Mouse (Mus musculus) midbrain, embryonic 13.5 days (tissue): ENCODE data around the gene Opcml. TPM values are rescaled to one million over a fixed set of nuclear protein-coding genes. Genes with fewer than 3 reads are reported as not detected.

Experiments
- ATAC-seq: fragments of 200-750 bp; cut with Nextera tagmentation; 2 replicates; pipeline ENCODE4 v1.8.0; 2017; ENCODE audit warnings: mild to moderate bottlenecking, moderate TSS enrichment, moderate library complexity
- H3K27ac ChIP-seq: fragments of 300-500 bp; sonication (generic); 2 replicates; pipeline ENCODE4 v1.5.1; 2015; ENCODE audit warnings: inconsistent platforms, mild to moderate bottlenecking, moderate library complexity
- H3K27me3 ChIP-seq: fragments of 300-500 bp; sonication (generic); 2 replicates; pipeline ENCODE4 v1.6.1; 2015; ENCODE audit warnings: mild to moderate bottlenecking, inconsistent platforms
- H3K36me3 ChIP-seq: fragments of 300-500 bp; sonication (generic); 2 replicates; pipeline ENCODE4 v1.6.1; 2015; ENCODE audit warnings: mild to moderate bottlenecking, inconsistent platforms
- H3K4me1 ChIP-seq: fragments of 300-500 bp; sonication (generic); replicated peaks from 2 replicates; pipeline ENCODE4 v1.6.1; 2015; ENCODE audit warnings: inconsistent platforms
- H3K4me2 ChIP-seq: fragments of 300-500 bp; sonication (generic); replicated peaks from 2 replicates; pipeline ENCODE4 v1.6.1; 2015; ENCODE audit warnings: moderate library complexity, mild to moderate bottlenecking, inconsistent platforms
- H3K4me3 ChIP-seq: fragments of 300-500 bp; sonication (generic); replicated peaks from 2 replicates; pipeline ENCODE4 v1.5.1; 2015; ENCODE audit warnings: mild to moderate bottlenecking, inconsistent platforms
- H3K9ac ChIP-seq: fragments of 300-500 bp; sonication (generic); replicated peaks from 2 replicates; pipeline ENCODE4 v1.6.1; 2015; ENCODE audit warnings: mild to moderate bottlenecking, inconsistent platforms
- H3K9me3 ChIP-seq: fragments of 300-500 bp; sonication (generic); 2 replicates; pipeline ENCODE4 v1.6.1; 2016; ENCODE audit warnings: mild to moderate bottlenecking, inconsistent platforms
- WGBS: fragments of 180-500 bp; shearing (Covaris S2); methylation state at CpG from one replicate; pipeline ENCODE4 v1.1.7; 2015; 5-methylcytosine and 5-hydroxymethylcytosine counted together
- polyA plus RNA-seq: library from polyadenylated mRNA; unstranded; fragments of >200 nt; fragmentation: Nextera tagmentation; extraction: Ambion mirVana; gene quantifications from 2 replicates; pipeline ENCODE4 v1.2.1, GENCODE M21; 2015

Opcml gene
- polyA plus RNA-seq, 1 experiment from 2014 or later, result 18.9 TPM

GRCm38 (mm10) chr9:28317881-28318280 lies 527.3 kb downstream of the Opcml start:
- no peak for ATAC-seq
- H3K4me2 ChIP-seq, result no peak overlapping the region
- no peaks in the 10 kb centered on the region; the same call in 1 of the 2 replicates for H3K9me3 ChIP-seq
- no peaks in the 10 kb centered on the region for H3K4me1 ChIP-seq
- H3K4me3 ChIP-seq, result no peak overlapping the region
- H3K27ac ChIP-seq, result no peak overlapping the region
- no peaks in the 10 kb centered on the region for H3K27me3 ChIP-seq
- H3K36me3 ChIP-seq, result no peaks in the 10 kb centered on the region
- no peak overlapping the region for H3K9ac ChIP-seq

GRCm38 (mm10) chr9:28319021-28319755 lies 528.6 kb downstream of the Opcml start:
- H3K4me1 ChIP-seq, result no peaks in the 10 kb centered on the region
- H3K4me2 ChIP-seq, result no peak overlapping the region
- H3K27ac ChIP-seq, result no peak overlapping the region
- no peaks in the 10 kb centered on the region for H3K36me3 ChIP-seq
- no peak for ATAC-seq
- no peaks in the 10 kb centered on the region for H3K27me3 ChIP-seq
- 75% methylated on average over 4 of the region's 4 CpGs for WGBS
- no peak overlapping the region for H3K9ac ChIP-seq
- no peak overlapping the region for H3K4me3 ChIP-seq
- no peaks in the 10 kb centered on the region; the same call in 1 of the 2 replicates for H3K9me3 ChIP-seq

- H3K9me3 ChIP-seq, result no peaks in the 10 kb centered on the region; the same call in 1 of the 2 replicates
- WGBS, result 60% methylated on average over 1 of the region's 1 CpGs
- no peak overlapping the region for H3K9ac ChIP-seq
- H3K4me3 ChIP-seq, result no peak overlapping the region
- no peaks in the 10 kb centered on the region for H3K36me3 ChIP-seq
- no peak for ATAC-seq
- H3K4me2 ChIP-seq, result no peak overlapping the region
- no peak overlapping the region for H3K27ac ChIP-seq
- H3K4me1 ChIP-seq, result no peaks in the 10 kb centered on the region
- H3K27me3 ChIP-seq, result no peaks in the 10 kb centered on the region
Measured at GRCm38 (mm10) chr9:28319802-28320201, 529.2 kb downstream of the Opcml start.

- Histone ChIP-seq H3K4me3 (no peak overlapping the region), H3K9me3 (no peaks in the 10 kb centered on the region), H3K27ac (no peak overlapping the region), H3K4me2 (no peak overlapping the region), H3K27me3 (no peaks in the 10 kb centered on the region), H3K4me1 (peaks cover 8% of the 10 kb centered on the region), H3K9ac (no peak overlapping the region), H3K36me3 (no peaks in the 10 kb centered on the region)
- 15% methylated on average over 4 of the region's 4 CpGs for WGBS
- ATAC-seq, result 0 out of 2 replicates have a peak, but pooled peaks have one; percentile 43
Measured at GRCm38 (mm10) chr9:28327985-28328384, 537.4 kb downstream of the Opcml start.

GRCm38 (mm10) chr9:28328434-28328833 lies 537.9 kb downstream of the Opcml start:
- Histone ChIP-seq H3K9me3 (no peaks in the 10 kb centered on the region), H3K4me3 (no peak overlapping the region), H3K36me3 (no peaks in the 10 kb centered on the region), H3K27ac (no peak overlapping the region), H3K27me3 (no peaks in the 10 kb centered on the region), H3K4me2 (no peak overlapping the region), H3K9ac (no peak overlapping the region), H3K4me1 (peaks cover 8% of the 10 kb centered on the region)
- 0 out of 2 replicates have a peak, but pooled peaks have one; percentile 50 for ATAC-seq
- 92% methylated on average over 2 of the region's 2 CpGs for WGBS

GRCm38 (mm10) chr9:28329477-28329876 lies 538.9 kb downstream of the Opcml start:
- no peaks in the 10 kb centered on the region for H3K36me3 ChIP-seq
- no peak overlapping the region for H3K4me2 ChIP-seq
- peaks cover 8% of the 10 kb centered on the region for H3K4me1 ChIP-seq
- no peaks in the 10 kb centered on the region for H3K9me3 ChIP-seq
- no peak overlapping the region for H3K27ac ChIP-seq
- H3K9ac ChIP-seq, result no peak overlapping the region
- H3K4me3 ChIP-seq, result no peak overlapping the region
- ATAC-seq, result no peak
- no peaks in the 10 kb centered on the region for H3K27me3 ChIP-seq

- H3K36me3 ChIP-seq, result no peaks in the 10 kb centered on the region
- peaks cover 12% of the 10 kb centered on the region for H3K4me1 ChIP-seq
- peak; percentile 73 for ATAC-seq
- WGBS, result 27% methylated on average over 10 of the region's 10 CpGs
- peak overlapping the region; percentile 34 for H3K4me2 ChIP-seq
- 0 out of 2 replicates have a peak overlapping the region, but pooled peaks have one; percentile 15 for H3K27ac ChIP-seq
- no peak overlapping the region; the same call in 1 of the 2 replicates for H3K9ac ChIP-seq
- H3K27me3 ChIP-seq, result no peaks in the 10 kb centered on the region
- peak overlapping the region; percentile 16 for H3K4me3 ChIP-seq
- H3K9me3 ChIP-seq, result no peaks in the 10 kb centered on the region
Measured at GRCm38 (mm10) chr9:28336511-28337208, 546.1 kb downstream of the Opcml start.

GRCm38 (mm10) chr9:28337837-28338236 lies 547.3 kb downstream of the Opcml start:
- no peak overlapping the region for H3K4me2 ChIP-seq
- H3K9me3 ChIP-seq, result no peaks in the 10 kb centered on the region
- peak; percentile 72 for ATAC-seq
- no peak overlapping the region for H3K9ac ChIP-seq
- H3K4me3 ChIP-seq, result no peak overlapping the region
- no peaks in the 10 kb centered on the region for H3K27me3 ChIP-seq
- WGBS, result 67% methylated on average over 2 of the region's 2 CpGs
- peaks cover 12% of the 10 kb centered on the region for H3K4me1 ChIP-seq
- H3K27ac ChIP-seq, result no peak overlapping the region
- no peaks in the 10 kb centered on the region for H3K36me3 ChIP-seq

GRCm38 (mm10) chr9:28354978-28355377 lies 564.4 kb downstream of the Opcml start:
- ATAC-seq, result no peak

GRCm38 (mm10) chr9:28357946-28358345 lies 567.4 kb downstream of the Opcml start:
- Histone ChIP-seq H3K4me3 (no peak overlapping the region), H3K36me3 (no peaks in the 10 kb centered on the region), H3K9ac (no peak overlapping the region), H3K9me3 (no peaks in the 10 kb centered on the region), H3K27ac (no peak overlapping the region), H3K27me3 (no peaks in the 10 kb centered on the region), H3K4me2 (no peak overlapping the region), H3K4me1 (no peaks in the 10 kb centered on the region)
- 79% methylated on average over 3 of the region's 3 CpGs for WGBS
- ATAC-seq, result no peak

More at GRCm38 (mm10) chr9:28354978-28355377, 564.4 kb downstream of the Opcml start:
- no peak overlapping the region for H3K9ac ChIP-seq
- H3K27me3 ChIP-seq, result no peaks in the 10 kb centered on the region
- H3K36me3 ChIP-seq, result no peaks in the 10 kb centered on the region
- no peaks in the 10 kb centered on the region for H3K9me3 ChIP-seq
- no peak overlapping the region for H3K4me2 ChIP-seq
- no peak overlapping the region for H3K4me3 ChIP-seq
- H3K4me1 ChIP-seq, result no peaks in the 10 kb centered on the region
- H3K27ac ChIP-seq, result no peak overlapping the region

GRCm38 (mm10) chr9:28360691-28361090 lies 570.1 kb downstream of the Opcml start:
- Histone ChIP-seq H3K4me1 (0 out of 2 replicates have a peak, but pooled peaks cover 3% of the 10 kb centered on the region), H3K27ac (no peak overlapping the region), H3K36me3 (no peaks in the 10 kb centered on the region), H3K9ac (no peak overlapping the region), H3K4me3 (no peak overlapping the region), H3K4me2 (no peak overlapping the region), H3K27me3 (no peaks in the 10 kb centered on the region), H3K9me3 (no peaks in the 10 kb centered on the region)
- no peak for ATAC-seq
- WGBS, result 91% methylated on average over 2 of the region's 2 CpGs

GRCm38 (mm10) chr9:28364473-28365159 lies 574.0 kb downstream of the Opcml start:
- Histone ChIP-seq H3K4me1 (0 out of 2 replicates have a peak, but pooled peaks cover 3% of the 10 kb centered on the region), H3K9me3 (no peaks in the 10 kb centered on the region), H3K4me2 (no peak overlapping the region), H3K36me3 (no peaks in the 10 kb centered on the region), H3K9ac (no peak overlapping the region), H3K27ac (no peak overlapping the region; the same call in 1 of the 2 replicates), H3K4me3 (no peak overlapping the region), H3K27me3 (no peaks in the 10 kb centered on the region)
- ATAC-seq, result no peak
- WGBS, result 64% methylated on average over 10 of the region's 10 CpGs
